Mouse (Mus musculus) CD4-positive naive resting alpha-beta T cell, adult 76 days (primary cell): ENCODE results near the gene Dimt1. TPM values are rescaled to one million over a fixed set of nuclear protein-coding genes. Genes with fewer than 3 reads are reported as not detected.

Experiments used
- total RNA-seq: library from RNA; stranded (reverse); gene quantifications from one replicate; pipeline ENCODE4 v1.2.4, GENCODE M21; 2023

Gene Dimt1
- 24.5 TPM for total RNA-seq

GRCm38 (mm10) chr13:106946594-106947540 is at the start of gene Dimt1:
Dimt1 (plus strand) TSS chr13:106947127.

GRCm38 (mm10) chr13:106936256-106937137 is 10.4 kb upstream of the Dimt1 start, which contains the start of gene Ipo11:
Ipo11 (minus strand) TSS chr13:106936958.

Other genes with a start within 250 kb of the Dimt1 start
- gene Ipo11, start 10.2 kb upstream of the Dimt1 start, total RNA-seq: 33.3 TPM
- 75.7 TPM for gene Kif2a, start 75.0 kb downstream of the Dimt1 start, total RNA-seq